Comparison of ENCODE assay signal across 8 mouse cellular contexts in the genomic region with DNA sequence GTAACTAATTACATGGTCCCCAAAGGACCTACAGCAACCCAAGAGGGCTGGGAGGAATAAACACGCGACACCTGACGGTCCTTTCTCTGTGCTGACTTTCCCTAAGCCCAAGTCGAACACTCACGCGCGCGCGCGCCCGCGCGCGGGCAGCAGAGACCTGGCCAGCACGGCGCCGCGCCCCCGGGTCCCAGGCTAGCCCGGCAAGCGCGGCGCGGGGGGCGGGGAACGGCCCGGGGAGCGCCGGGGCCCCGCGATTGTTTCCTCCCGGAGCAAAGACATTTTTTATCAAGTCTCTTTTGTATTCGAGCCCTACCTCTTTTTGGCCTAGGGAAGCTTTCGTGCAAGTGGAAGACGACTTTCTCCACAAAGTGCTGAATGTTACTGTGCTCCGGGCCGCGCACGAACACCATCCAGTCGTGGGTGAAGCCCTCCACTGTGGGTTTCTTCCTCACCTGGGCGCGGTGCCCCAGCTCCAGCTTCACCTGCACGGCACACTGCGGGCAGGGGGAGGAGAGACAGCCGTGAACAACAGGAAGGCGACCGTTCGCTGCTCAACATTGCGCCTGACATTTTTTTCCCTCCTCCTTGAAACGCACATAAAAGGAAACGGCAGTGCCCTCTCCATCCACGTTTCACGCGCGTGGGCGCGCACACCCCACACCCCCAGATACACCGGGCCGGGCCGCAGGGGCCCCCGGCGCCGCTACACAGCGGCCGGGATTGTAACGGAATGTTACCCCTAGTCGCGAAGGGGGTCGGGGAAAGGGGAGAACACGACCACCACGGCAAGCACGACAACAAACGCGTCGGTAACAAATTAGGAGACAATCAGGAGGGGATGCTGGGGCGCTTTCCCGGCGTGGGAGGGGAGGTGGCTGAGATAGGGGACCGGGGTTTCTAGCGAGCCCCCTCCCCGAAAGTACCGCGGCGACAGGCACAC. TPM values are rescaled to one million over a fixed set of nuclear protein-coding genes. Genes with fewer than 3 reads are reported as not detected.
DNase-seq lines count a peak whose midpoint lies in the region; ATAC-seq and TF ChIP-seq lines count a peak whose summit lies in the region.

No protein-coding gene starts in this region.

- no peak for TF ChIP-seq CTCF in ES-Bruce4 (IDR thresholded peaks at IDR 0.05; ENCODE audit: low read depth, low read length)
- no peak for TF ChIP-seq CTCF in brain, embryonic 14.5 days (IDR thresholded peaks at IDR 0.05; ENCODE audit: borderline replicate concordance, extremely low read depth, insufficient read depth, insufficient read length)

- TF ChIP-seq POLR2A in ES-Bruce4 (IDR thresholded peaks at IDR 0.05; ENCODE audit: insufficient read depth, low read length) = no peak
- TF ChIP-seq POLR2A in brain, embryonic 14.5 days (IDR thresholded peaks at IDR 0.05; ENCODE audit: borderline replicate concordance, extremely low read depth, insufficient read depth, insufficient read length, poor library complexity, severe bottlenecking) = 0 out of 2 replicates have a peak, but pooled peaks have one; percentile 14

- ATAC-seq in forebrain, embryonic 11.5 days (replicated peaks; ENCODE audit: low FRiP score) = no peak

- peaks cover 8% of the 10 kb centered on the region for H3K27me3 ChIP-seq in ES-Bruce4 (ENCODE audit: control insufficient read depth, insufficient read depth, low read length, poor library complexity, severe bottlenecking)
- H3K27me3 ChIP-seq in forebrain, embryonic 11.5 days (ENCODE audit: control insufficient read depth, insufficient read depth, low read length) = peaks cover 2% of the 10 kb centered on the region; the same call in 1 of the 2 replicates

- WGBS in forebrain, embryonic 11.5 days = under 1% methylated on average over 84 of the region's 84 CpGs

- no peaks in the 10 kb centered on the region for H3K4me1 ChIP-seq in ES-Bruce4 (ENCODE audit: control insufficient read depth, insufficient read depth, low read length)
- no peaks in the 10 kb centered on the region; the same call in 1 of the 2 replicates for H3K4me1 ChIP-seq in forebrain, embryonic 11.5 days (replicated peaks; ENCODE audit: control insufficient read depth, insufficient read depth, low read length)

- H3K27ac ChIP-seq in ES-Bruce4 (ENCODE audit: insufficient read depth, low read length) = no peak overlapping the region
- peak overlapping the region; percentile 99 for H3K27ac ChIP-seq in forebrain, embryonic 11.5 days (ENCODE audit: low read depth, low read length)

- H3K9ac ChIP-seq in ES-Bruce4 (ENCODE audit: low read depth, poor library complexity, severe bottlenecking) = peak overlapping the region; percentile 81
- H3K9ac ChIP-seq in forebrain, embryonic 11.5 days (ENCODE audit: low read length) = peak overlapping the region; percentile 93

- no peak for TF ChIP-seq EP300 in ES-Bruce4 (IDR thresholded peaks at IDR 0.05; ENCODE audit: insufficient read depth, low read depth, low read length)

- no peaks in the 10 kb centered on the region for H3K36me3 ChIP-seq in ES-Bruce4 (ENCODE audit: control insufficient read depth, insufficient read depth, low read length, poor library complexity, severe bottlenecking)
- no peaks in the 10 kb centered on the region for H3K36me3 ChIP-seq in forebrain, embryonic 11.5 days (ENCODE audit: control insufficient read depth, insufficient read depth, low read length)

- peak overlapping the region; percentile 71 for H3K4me3 ChIP-seq in ES-Bruce4 (ENCODE audit: low read depth, low read length)
- peak overlapping the region; percentile 92 for H3K4me3 ChIP-seq in forebrain, embryonic 11.5 days (ENCODE audit: low read depth, low read length)

- peak overlapping the region; percentile 89 for H3K4me2 ChIP-seq in forebrain, embryonic 11.5 days (ENCODE audit: low read depth, low read length, severe bottlenecking)

- no peaks in the 10 kb centered on the region for H3K9me3 ChIP-seq in ES-Bruce4 (replicated peaks; ENCODE audit: control insufficient read depth, insufficient read depth, low read length, poor library complexity, severe bottlenecking)
- H3K9me3 ChIP-seq in forebrain, embryonic 11.5 days (ENCODE audit: control insufficient read depth, low read length) = no peaks in the 10 kb centered on the region

- peak; percentile 73 for DNase-seq in brain, embryonic 14.5 days (ENCODE audit: low read depth)
- peak; percentile 76 for DNase-seq in forebrain, embryonic 11.5 days (ENCODE audit: low spot score)
- DNase-seq in heart, postnatal 4 days = peak; percentile 36
- peak; percentile 31 to 37 for DNase-seq in layer of hippocampus, postnatal 36 days
- DNase-seq in lung, postnatal 14 days = peak; percentile 46
- DNase-seq in retina, postnatal 1 day = peak; percentile 72
- DNase-seq in thymus, postnatal 36 days = peak; percentile 68 to 73

RNA-seq across cellular contexts. Expression of a gene that starts 1.7 kb away (rescaled TPM):
- 17.9 and 19.2 TPM in 2 replicates for polyA plus RNA-seq in ES-Bruce4 (2011; ENCODE audit: insufficient read depth, insufficient read length, low read depth, missing spikeins)
- polyA plus RNA-seq in brain, embryonic 14.5 days (2012; rRNA removed) = 60.1 and 64.2 TPM in 2 replicates
- polyA plus RNA-seq in forebrain, embryonic 11.5 days (2014; fragmentation: Nextera tagmentation; extraction: Ambion mirVana) = 65.7 and 70.8 TPM in 2 replicates
- 10 to 100 TPM; 14.0 to 17.7 TPM for total RNA-seq in heart, postnatal 4 days (2021)
- total RNA-seq in layer of hippocampus, postnatal 36 days (2021) = 10 to 100 TPM; 52.2 to 56.0 TPM
